Mouse (Mus musculus) thymus, adult 2 months (tissue): ENCODE data around the gene Fam57a. TPM values are rescaled to one million over a fixed set of nuclear protein-coding genes. Genes with fewer than 3 reads are reported as not detected.

Experiments
- DNase-seq: peaks from one replicate; pipeline ENCODE4 v3.0.0; 2021
- H3K27ac ChIP-seq: fragments of 200-500 bp; 2 replicates; pipeline ENCODE4 v1.5.1; 2012; ENCODE audit warnings: low read length, control low read depth; ENCODE audit not compliant: control insufficient read depth, insufficient read depth
- H3K27me3 ChIP-seq: fragments of 200-500 bp; 2 replicates; pipeline ENCODE4 v1.6.1; 2012; ENCODE audit warnings: mild to moderate bottlenecking, low read length, moderate library complexity, mixed read lengths; ENCODE audit not compliant: control insufficient read depth, insufficient read depth
- H3K36me3 ChIP-seq: fragments of 200-500 bp; 2 replicates; pipeline ENCODE4 v1.6.1; 2012; ENCODE audit warnings: mild to moderate bottlenecking, low read length, moderate library complexity; ENCODE audit not compliant: control insufficient read depth, insufficient read depth
- H3K4me1 ChIP-seq: fragments of 200-500 bp; replicated peaks from 2 replicates; pipeline ENCODE4 v1.6.1; 2012; ENCODE audit warnings: low read length; ENCODE audit not compliant: control insufficient read depth, insufficient read depth
- H3K4me3 ChIP-seq: fragments of 200-500 bp; 2 replicates; pipeline ENCODE4 v1.5.1; 2012; ENCODE audit warnings: mild to moderate bottlenecking, low read length, control low read depth, moderate library complexity; ENCODE audit not compliant: control insufficient read depth, insufficient read depth
- CTCF ChIP-seq: fragments of 200-500 bp; IDR thresholded peaks from 2 replicates; pipeline ENCODE4 v1.5.1; 2012; ENCODE audit warnings: mild to moderate bottlenecking, control low read depth, low read length, moderate library complexity, borderline replicate concordance; ENCODE audit not compliant: control insufficient read depth, poor library complexity, insufficient read depth; ENCODE audit errors: extremely low read depth
- POLR2A ChIP-seq: fragments of 200-500 bp; IDR thresholded peaks from 2 replicates; pipeline ENCODE4 v1.6.1; 2012; ENCODE audit warnings: mild to moderate bottlenecking, low read length, control low read depth, moderate library complexity; ENCODE audit not compliant: control insufficient read depth, poor library complexity, insufficient read depth; ENCODE audit errors: extremely low read depth
- WGBS: fragments of 180-500 bp; shearing (Covaris S2); methylation state at CpG from one replicate; pipeline ENCODE4 v1.1.7; 2018; 5-methylcytosine and 5-hydroxymethylcytosine counted together
- polyA plus RNA-seq: library from polyadenylated mRNA; depleted of rRNA; stranded (reverse); fragments of >200 nt; gene quantifications from 2 replicates; pipeline ENCODE4 v1.2.3, GENCODE M21; 2012

Fam57a gene
- polyA plus RNA-seq, 1 experiment, result 17.4 TPM

DNA sequence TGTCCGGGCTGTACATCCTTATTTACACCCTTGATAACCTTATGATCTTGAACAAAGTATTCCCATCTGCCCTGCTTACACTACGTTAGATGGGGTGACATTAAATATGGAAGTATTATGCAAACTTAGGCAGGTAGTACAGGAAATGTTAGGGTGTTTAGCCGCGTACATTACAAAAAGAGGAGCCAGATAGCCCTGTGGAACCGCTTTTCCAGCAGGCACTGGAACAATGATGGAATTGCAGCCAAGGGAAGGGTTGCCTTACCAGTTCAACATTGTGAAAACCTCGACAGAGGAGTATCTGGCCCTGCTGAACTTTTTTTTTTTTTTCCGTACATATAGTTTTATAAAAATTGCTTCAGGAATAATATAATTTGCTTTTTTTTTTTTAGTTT, 672 bp downstream of the Fam57a start:
- H3K27ac ChIP-seq, result no peak overlapping the region
- DNase-seq, result no peak
- H3K4me1 ChIP-seq, result peaks cover 9% of the 10 kb centered on the region
- 24% methylated on average over 7 of the region's 7 CpGs for WGBS
- peak overlapping the region; percentile 97 for H3K4me3 ChIP-seq
- 0 out of 2 replicates have a peak, but pooled peaks cover 3% of the 10 kb centered on the region for H3K36me3 ChIP-seq
- no peaks in the 10 kb centered on the region for H3K27me3 ChIP-seq
- TF ChIP-seq CTCF (no peak), POLR2A (no peak)

DNA sequence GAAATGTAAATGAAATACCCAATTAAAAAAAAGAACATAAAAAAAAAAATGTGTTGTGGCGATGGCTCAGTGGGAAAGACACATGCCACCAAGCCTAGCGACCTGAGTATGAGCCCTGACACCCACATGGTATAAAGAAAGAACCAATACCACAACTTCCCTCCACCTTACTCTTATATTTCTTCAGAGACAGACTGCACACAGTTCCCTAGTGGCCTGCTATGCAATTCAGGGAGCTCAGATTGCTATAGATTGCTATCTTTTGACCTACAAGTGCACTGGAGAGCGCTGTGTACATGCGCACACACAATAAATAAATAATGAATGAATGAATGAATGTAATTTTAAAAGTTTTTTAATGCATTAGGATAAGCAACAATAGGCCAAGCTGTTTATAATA, 4.3 kb downstream of the Fam57a start:
- Histone ChIP-seq H3K36me3 (no peaks in the 10 kb centered on the region), H3K27me3 (no peaks in the 10 kb centered on the region), H3K27ac (no peak overlapping the region), H3K4me3 (no peak overlapping the region), H3K4me1 (peaks cover 6% of the 10 kb centered on the region)
- 78% methylated on average over 4 of the region's 4 CpGs for WGBS
- DNase-seq, result no peak
- TF ChIP-seq POLR2A (no peak), CTCF (no peak)

DNA sequence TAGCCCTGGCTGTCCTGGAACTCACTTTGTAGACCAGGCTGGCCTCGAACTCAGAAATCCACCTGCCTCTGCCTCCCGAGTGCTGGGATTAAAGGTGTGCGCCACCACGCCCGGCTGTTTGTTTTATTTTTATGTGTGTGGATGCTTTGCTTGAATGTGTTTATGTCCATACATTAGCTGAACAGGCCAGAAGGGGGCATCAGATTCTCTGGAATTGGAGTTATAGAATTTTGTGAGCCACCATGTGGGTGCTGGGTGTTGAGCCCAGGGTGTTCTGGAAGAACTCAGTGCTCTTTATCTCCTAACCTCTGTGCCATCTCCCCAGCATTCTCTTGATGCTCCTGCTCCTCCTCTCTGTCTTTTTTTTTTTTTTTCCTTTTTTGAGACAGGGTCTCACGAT, 7.4 kb downstream of the Fam57a start:
- Histone ChIP-seq H3K4me1 (no peaks in the 10 kb centered on the region), H3K27me3 (no peaks in the 10 kb centered on the region), H3K36me3 (no peaks in the 10 kb centered on the region), H3K4me3 (no peak overlapping the region), H3K27ac (no peak overlapping the region)
- TF ChIP-seq POLR2A (no peak), CTCF (no peak)
- DNase-seq, result peak; percentile 3
- WGBS, result 97% methylated on average over 6 of the region's 6 CpGs

DNA sequence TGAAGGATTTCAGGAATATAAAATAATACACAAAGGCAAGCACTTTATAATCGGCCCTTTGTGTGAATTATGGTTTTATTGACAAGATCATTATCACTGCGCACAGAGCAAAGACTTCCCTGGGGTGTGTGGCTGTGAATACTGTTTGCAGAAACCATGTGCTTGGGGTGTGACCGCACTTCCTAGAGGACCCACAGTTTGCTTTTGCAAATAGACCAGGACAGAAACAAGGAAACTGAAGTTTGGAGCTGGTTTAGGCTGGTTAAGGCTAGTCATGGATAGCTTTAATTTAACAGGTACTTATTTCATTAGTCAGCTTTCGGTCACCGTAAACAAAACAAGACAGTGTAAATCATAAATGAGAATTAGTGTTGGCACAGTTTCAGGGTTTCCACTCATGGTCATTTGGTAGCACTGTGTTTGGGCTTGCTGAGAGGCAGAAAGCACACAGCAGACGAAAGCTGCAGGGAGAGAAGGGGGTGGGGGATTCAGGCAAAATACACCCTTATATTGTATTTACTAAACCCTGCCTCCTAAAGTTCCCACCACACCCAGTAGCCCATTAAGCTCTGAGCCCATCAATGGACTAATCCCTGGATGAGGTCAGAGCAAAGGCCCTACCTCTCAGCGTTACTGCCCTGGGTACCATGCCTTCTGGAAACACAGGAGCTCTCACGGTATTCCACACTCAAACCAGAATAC, 17.0 kb downstream of the Fam57a start:
- no peaks in the 10 kb centered on the region for H3K27me3 ChIP-seq
- H3K36me3 ChIP-seq, result no peaks in the 10 kb centered on the region
- H3K27ac ChIP-seq, result no peak overlapping the region
- H3K4me1 ChIP-seq, result no peaks in the 10 kb centered on the region
- no peak for DNase-seq
- 88% methylated on average over 8 of the region's 8 CpGs for WGBS
- no peak overlapping the region for H3K4me3 ChIP-seq
- TF ChIP-seq CTCF (no peak), POLR2A (no peak)

DNA sequence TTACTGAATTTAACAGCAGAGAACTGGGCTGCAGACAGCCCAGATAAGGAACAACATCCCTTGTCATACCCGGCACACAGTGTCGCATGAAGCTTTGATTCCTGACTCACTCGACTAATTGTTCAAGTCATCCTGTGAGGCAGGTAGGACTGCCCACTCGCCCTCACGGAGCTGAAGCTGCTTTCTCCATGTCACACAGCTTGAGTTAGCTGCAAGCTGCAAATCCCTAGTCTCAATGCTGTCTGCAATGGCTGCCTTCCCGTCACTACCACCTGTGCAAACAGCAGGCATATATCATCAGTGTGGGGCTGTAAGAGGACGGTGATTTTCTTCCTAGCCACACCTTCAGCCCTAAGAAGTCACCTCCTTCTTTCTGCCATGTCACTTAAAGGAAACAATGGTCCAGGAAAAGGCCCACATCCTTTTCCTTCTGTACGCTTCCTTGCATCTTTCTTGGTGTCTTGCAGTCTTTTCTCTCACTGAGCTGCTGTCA, 17.6 kb downstream of the Fam57a start:
- Histone ChIP-seq H3K4me1 (peaks cover 4% of the 10 kb centered on the region), H3K36me3 (no peaks in the 10 kb centered on the region), H3K27ac (no peak overlapping the region), H3K27me3 (peaks cover 5% of the 10 kb centered on the region; the same call in 1 of the 2 replicates), H3K4me3 (no peak overlapping the region)
- whole genome bisulfite sequencing, result 92% methylated on average over 8 of the region's 8 CpGs
- no peak for DNase-seq
- TF ChIP-seq POLR2A (no peak), CTCF (no peak)

- Histone ChIP-seq H3K27me3 (peaks cover 16% of the 10 kb centered on the region; the same call in 1 of the 2 replicates), H3K4me3 (peak overlapping the region; percentile 54), H3K27ac (no peak overlapping the region), H3K4me1 (peaks cover 9% of the 10 kb centered on the region), H3K36me3 (no peaks in the 10 kb centered on the region)
- 0 out of 2 replicates have a peak, but pooled peaks have one; percentile 13 for TF ChIP-seq CTCF
- no peak for TF ChIP-seq POLR2A
- DNase-seq, result peak; percentile 21
- WGBS, result 2% methylated on average over 89 of the region's 90 CpGs
Measured at GRCm38 (mm10) chr11:76201761-76202674, 22.5 kb downstream of the Fam57a start.
